Mouse (Mus musculus): ENCODE measurements around the gene Ifi27l2b. TPM values are rescaled to one million over a fixed set of nuclear protein-coding genes. Genes with fewer than 3 reads are reported as not detected.

Ifi27l2b gene
- polyA plus RNA-seq, 1 experiment = 0.97 TPM

DNA sequence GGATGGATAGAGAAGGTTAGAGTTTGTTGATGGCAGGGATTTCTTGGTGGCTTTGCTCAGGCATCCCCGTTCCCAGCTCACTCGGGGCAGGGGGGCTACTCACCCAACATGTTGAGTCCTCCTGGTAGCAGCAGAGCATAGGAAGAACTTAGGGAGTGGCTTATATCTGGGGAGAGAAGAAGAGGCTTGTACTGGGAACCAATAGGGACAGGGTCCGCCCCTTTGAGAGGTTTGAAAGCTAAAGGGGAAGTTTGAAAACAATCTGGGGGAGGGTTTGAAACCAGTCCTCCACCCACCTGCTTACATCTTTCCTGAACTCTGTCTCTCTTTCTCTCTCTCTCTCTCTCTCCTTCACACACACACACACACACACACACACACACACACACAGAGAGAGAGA is 13.5 kb downstream of the Ifi27l2b start, which contains the start of gene Ifi27l2a:
Ifi27l2a (minus strand) TSS at position 157 of the 400 bp plus-strand sequence.
- no peak for TF ChIP-seq POLR2A (IDR thresholded peaks at IDR 0.05; ENCODE audit: low read depth, low read length)
- TF ChIP-seq CTCF (IDR thresholded peaks at IDR 0.05; ENCODE audit: borderline replicate concordance, insufficient read depth, low read length) = no peak
- no peak within 1 kb of the TSS for H3K27ac ChIP-seq (ENCODE audit: insufficient read depth, low read length)
- no peaks in the 10 kb centered on the region for H3K4me1 ChIP-seq (ENCODE audit: control insufficient read depth, insufficient read depth, low read length)
- no peak within 1 kb of the TSS for H3K4me3 ChIP-seq (ENCODE audit: insufficient read depth, low read length)

- TF ChIP-seq POLR2A (IDR thresholded peaks at IDR 0.05; ENCODE audit: low read depth, low read length) (no peak), CTCF (IDR thresholded peaks at IDR 0.05; ENCODE audit: borderline replicate concordance, insufficient read depth, low read length) (no peak)
- Histone ChIP-seq H3K4me1 (ENCODE audit: control insufficient read depth, insufficient read depth, low read length) (no peaks in the 10 kb centered on the region; the same call in none of the 2 replicates), H3K27ac (ENCODE audit: insufficient read depth, low read length) (no peak overlapping the region), H3K4me3 (ENCODE audit: insufficient read depth, low read length) (no peak overlapping the region)
These were observed 19.4 kb downstream of the Ifi27l2b start for GRCm38 (mm10) chr12:103437601-103438000.

GRCm38 (mm10) chr12:103434861-103435260 is 22.2 kb downstream of the Ifi27l2b start:
- TF ChIP-seq CTCF (IDR thresholded peaks at IDR 0.05; ENCODE audit: borderline replicate concordance, insufficient read depth, low read length) = no peak
- TF ChIP-seq POLR2A (IDR thresholded peaks at IDR 0.05; ENCODE audit: low read depth, low read length) = no peak; the same call in 1 of the 2 replicates
- H3K27ac ChIP-seq (ENCODE audit: insufficient read depth, low read length) = no peak overlapping the region
- H3K4me3 ChIP-seq (ENCODE audit: insufficient read depth, low read length) = peak overlapping the region; percentile 47
- H3K4me1 ChIP-seq (ENCODE audit: control insufficient read depth, insufficient read depth, low read length) = no peaks in the 10 kb centered on the region; the same call in none of the 2 replicates

- peak within 1 kb of the TSS; percentile 47 for H3K4me3 ChIP-seq (ENCODE audit: insufficient read depth, low read length)
- H3K27ac ChIP-seq (ENCODE audit: insufficient read depth, low read length) = peak within 1 kb of the TSS; percentile 69
- H3K4me1 ChIP-seq (ENCODE audit: control insufficient read depth, insufficient read depth, low read length) = no peaks in the 10 kb centered on the region; the same call in none of the 2 replicates
- TF ChIP-seq POLR2A (IDR thresholded peaks at IDR 0.05; ENCODE audit: low read depth, low read length) (peak; percentile 86), CTCF (IDR thresholded peaks at IDR 0.05; ENCODE audit: borderline replicate concordance, insufficient read depth, low read length) (no peak)
These were observed 22.9 kb downstream of the Ifi27l2b start, which contains the start of gene Ifi27 for GRCm38 (mm10) chr12:103433986-103434731. Ifi27 (plus strand) TSS chr12:103434211.

DNA sequence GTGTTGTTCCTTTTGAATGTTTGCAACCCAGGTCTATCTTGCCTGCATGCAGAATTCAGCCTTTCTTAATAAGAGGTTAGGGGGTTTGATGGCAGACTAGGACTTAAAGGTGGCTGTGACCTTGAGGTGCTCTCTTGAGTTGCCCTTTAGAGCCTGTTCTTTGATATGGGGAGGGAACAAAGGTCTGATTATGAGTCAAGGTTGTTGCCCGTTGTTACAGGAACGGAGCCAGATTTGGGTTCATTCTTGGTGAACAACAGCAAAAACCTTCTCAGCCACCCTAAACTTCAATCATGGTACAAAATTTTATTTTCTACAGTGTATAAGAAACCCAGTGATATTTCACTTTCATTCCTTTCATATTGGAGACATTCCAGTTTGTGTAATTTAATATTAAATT is 23.6 kb downstream of the Ifi27l2b start:
- Histone ChIP-seq H3K27ac (ENCODE audit: insufficient read depth, low read length) (peak overlapping the region; percentile 54), H3K4me3 (ENCODE audit: insufficient read depth, low read length) (no peak overlapping the region), H3K4me1 (ENCODE audit: control insufficient read depth, insufficient read depth, low read length) (no peaks in the 10 kb centered on the region; the same call in none of the 2 replicates)
- TF ChIP-seq POLR2A (IDR thresholded peaks at IDR 0.05; ENCODE audit: low read depth, low read length) (no peak), CTCF (IDR thresholded peaks at IDR 0.05; ENCODE audit: borderline replicate concordance, insufficient read depth, low read length) (no peak)

DNA sequence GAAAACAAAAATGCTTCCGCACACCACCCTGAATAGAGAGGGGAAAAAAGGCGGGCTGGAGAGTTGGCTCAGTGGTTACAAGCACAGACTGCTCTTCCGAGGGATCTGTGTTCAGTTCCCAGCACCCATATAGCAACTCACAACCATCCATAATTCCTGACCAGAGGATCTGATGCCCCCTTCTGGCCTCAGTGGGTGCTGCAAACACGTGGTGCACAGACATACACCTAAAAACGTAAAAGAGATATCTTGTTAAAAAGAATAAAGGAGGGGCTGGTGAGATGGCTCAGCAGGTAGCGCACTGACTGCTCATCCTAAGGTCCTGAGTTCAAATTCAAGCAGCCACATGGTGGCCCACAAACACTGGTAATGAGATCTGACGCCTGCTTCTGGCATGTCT is 30.3 kb downstream of the Ifi27l2b start:
- TF ChIP-seq CTCF (IDR thresholded peaks at IDR 0.05; ENCODE audit: borderline replicate concordance, insufficient read depth, low read length) = no peak
- no peak for TF ChIP-seq POLR2A (IDR thresholded peaks at IDR 0.05; ENCODE audit: low read depth, low read length)
- Histone ChIP-seq H3K4me3 (ENCODE audit: insufficient read depth, low read length) (no peak overlapping the region), H3K4me1 (ENCODE audit: control insufficient read depth, insufficient read depth, low read length) (peaks cover 15% of the 10 kb centered on the region), H3K27ac (ENCODE audit: insufficient read depth, low read length) (no peak overlapping the region)

DNA sequence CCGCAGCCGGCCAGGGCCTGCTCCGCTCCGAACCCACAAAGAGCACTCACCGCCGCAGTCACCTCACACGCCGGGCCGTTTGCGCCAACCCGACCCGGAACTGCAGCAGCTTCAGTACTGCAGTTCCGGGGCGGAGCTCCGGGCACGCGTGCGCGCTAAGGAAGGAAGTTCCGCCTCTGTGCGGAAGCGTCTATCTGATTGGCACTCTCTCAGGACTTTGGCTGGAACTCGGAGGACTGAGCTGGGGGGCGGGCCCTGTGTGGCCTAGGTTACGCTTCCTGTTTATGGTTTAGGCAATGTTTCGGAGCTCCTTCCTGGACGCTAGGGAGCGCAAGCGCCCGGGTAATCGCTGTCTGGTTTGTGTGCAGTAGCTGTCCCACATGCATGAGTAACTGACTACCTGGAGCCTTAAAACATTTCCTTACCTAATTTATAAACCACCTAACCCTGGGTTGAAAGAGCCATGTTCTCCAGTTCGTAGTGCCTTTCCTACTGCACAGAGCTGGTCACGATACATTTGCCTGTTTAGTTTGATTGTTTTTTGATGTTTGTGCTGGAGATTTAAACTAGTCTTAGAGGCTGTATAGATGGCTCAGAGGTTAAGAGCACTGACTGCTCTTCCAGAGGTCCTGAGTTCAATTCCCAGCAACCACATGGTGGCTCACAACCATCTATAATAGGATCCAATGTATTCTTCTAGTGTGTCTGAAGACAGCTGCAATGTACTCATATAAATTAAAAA is 31.1 kb downstream of the Ifi27l2b start, which contains the start of gene Ddx24:
Ddx24 (minus strand) TSS at position 102 of the 742 bp plus-strand sequence.
- Histone ChIP-seq H3K27ac (ENCODE audit: insufficient read depth, low read length) (0 out of 2 replicates have a peak within 1 kb of the TSS, but pooled peaks have one; percentile 33), H3K4me1 (ENCODE audit: control insufficient read depth, insufficient read depth, low read length) (peaks cover 15% of the 10 kb centered on the region), H3K4me3 (ENCODE audit: insufficient read depth, low read length) (peak within 1 kb of the TSS; percentile 97)
- peak; percentile 77 for TF ChIP-seq POLR2A (IDR thresholded peaks at IDR 0.05; ENCODE audit: low read depth, low read length)
- peak; percentile 74 for TF ChIP-seq CTCF (IDR thresholded peaks at IDR 0.05; ENCODE audit: borderline replicate concordance, insufficient read depth, low read length)

GRCm38 (mm10) chr12:103425016-103425728 is 31.9 kb downstream of the Ifi27l2b start:
- TF ChIP-seq POLR2A (IDR thresholded peaks at IDR 0.05; ENCODE audit: low read depth, low read length) (no peak), CTCF (IDR thresholded peaks at IDR 0.05; ENCODE audit: borderline replicate concordance, insufficient read depth, low read length) (no peak)
- Histone ChIP-seq H3K4me1 (ENCODE audit: control insufficient read depth, insufficient read depth, low read length) (peaks cover 15% of the 10 kb centered on the region), H3K4me3 (ENCODE audit: insufficient read depth, low read length) (peak overlapping the region; percentile 97), H3K27ac (ENCODE audit: insufficient read depth, low read length) (0 out of 2 replicates have a peak overlapping the region, but pooled peaks have one; percentile 33)

DNA sequence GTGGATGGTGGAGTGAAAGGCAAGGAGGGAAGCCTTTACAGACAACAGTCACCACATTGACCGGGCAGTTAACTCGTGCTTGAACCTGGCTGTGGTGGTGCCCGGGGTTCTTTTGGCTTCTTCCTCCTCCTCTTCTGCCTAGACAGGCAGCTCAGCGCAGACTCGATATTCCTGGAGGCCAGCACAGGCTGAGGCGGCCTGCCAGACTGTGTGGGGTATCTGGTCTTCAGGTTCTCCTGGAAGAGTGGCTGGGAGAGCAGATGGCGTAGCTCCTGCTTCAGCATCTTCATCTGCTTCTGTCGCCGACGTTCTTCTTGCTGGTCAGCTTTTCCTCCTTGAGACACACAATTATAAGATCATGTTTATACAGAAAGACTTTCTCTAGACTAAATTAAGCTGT is 48.9 kb downstream of the Ifi27l2b start:
- Histone ChIP-seq H3K27ac (ENCODE audit: insufficient read depth, low read length) (no peak overlapping the region), H3K4me1 (ENCODE audit: control insufficient read depth, insufficient read depth, low read length) (no peaks in the 10 kb centered on the region), H3K4me3 (ENCODE audit: insufficient read depth, low read length) (no peak overlapping the region)
- TF ChIP-seq POLR2A (IDR thresholded peaks at IDR 0.05; ENCODE audit: low read depth, low read length) (no peak), CTCF (IDR thresholded peaks at IDR 0.05; ENCODE audit: borderline replicate concordance, insufficient read depth, low read length) (no peak)
